Mouse (Mus musculus): ENCODE results near the gene Sgo1. TPM values are rescaled to one million over a fixed set of nuclear protein-coding genes. Genes with fewer than 3 reads are reported as not detected.

Sgo1 gene
- polyA plus RNA-seq, 1 experiment, result 0.03 TPM

GRCm38 (mm10) chr17:53650251-53650661, 38.9 kb downstream of the Sgo1 start:
- Histone ChIP-seq H3K4me3 (ENCODE audit: insufficient read depth, low read depth, low read length) (no peak overlapping the region), H3K4me1 (ENCODE audit: control insufficient read depth, insufficient read depth, low read length) (no peaks in the 10 kb centered on the region), H3K27me3 (replicated peaks; ENCODE audit: control insufficient read depth, insufficient read depth, low read length) (no peaks in the 10 kb centered on the region), H3K27ac (ENCODE audit: insufficient read depth, low read depth, low read length) (no peak overlapping the region), H3K36me3 (ENCODE audit: control insufficient read depth, insufficient read depth, low read length) (peaks cover 2% of the 10 kb centered on the region)
- TF ChIP-seq CTCF (conservative IDR thresholded peaks at IDR 0.05; ENCODE audit: insufficient read depth, insufficient read length, low read depth, low read length) (no peak), POLR2A (IDR thresholded peaks at IDR 0.05; ENCODE audit: low read depth, low read length) (no peak)
- 67% methylated on average over 2 of the region's 2 CpGs for WGBS
- peak; percentile 58 for DNase-seq

- Histone ChIP-seq H3K27me3 (replicated peaks; ENCODE audit: control insufficient read depth, insufficient read depth, low read length) (no peaks in the 10 kb centered on the region), H3K27ac (ENCODE audit: insufficient read depth, low read depth, low read length) (no peak overlapping the region), H3K36me3 (ENCODE audit: control insufficient read depth, insufficient read depth, low read length) (peaks cover 15% of the 10 kb centered on the region), H3K4me3 (ENCODE audit: insufficient read depth, low read depth, low read length) (no peak overlapping the region), H3K4me1 (ENCODE audit: control insufficient read depth, insufficient read depth, low read length) (no peaks in the 10 kb centered on the region)
- no peak for TF ChIP-seq CTCF (conservative IDR thresholded peaks at IDR 0.05; ENCODE audit: insufficient read depth, insufficient read length, low read depth, low read length)
- TF ChIP-seq POLR2A (IDR thresholded peaks at IDR 0.05; ENCODE audit: low read depth, low read length), result no peak
- WGBS, result 75% methylated on average over 4 of the region's 4 CpGs
- DNase-seq, result peak; percentile 17
Measured at GRCm38 (mm10) chr17:53643360-53643759, 45.8 kb downstream of the Sgo1 start.

GRCm38 (mm10) chr17:53631344-53631743, 57.8 kb downstream of the Sgo1 start:
- Histone ChIP-seq H3K4me3 (ENCODE audit: insufficient read depth, low read depth, low read length) (no peak overlapping the region), H3K27ac (ENCODE audit: insufficient read depth, low read depth, low read length) (no peak overlapping the region), H3K4me1 (ENCODE audit: control insufficient read depth, insufficient read depth, low read length) (no peaks in the 10 kb centered on the region; the same call in 1 of the 2 replicates), H3K36me3 (ENCODE audit: control insufficient read depth, insufficient read depth, low read length) (peaks cover 3% of the 10 kb centered on the region), H3K27me3 (replicated peaks; ENCODE audit: control insufficient read depth, insufficient read depth, low read length) (no peaks in the 10 kb centered on the region)
- TF ChIP-seq CTCF (conservative IDR thresholded peaks at IDR 0.05; ENCODE audit: insufficient read depth, insufficient read length, low read depth, low read length) (no peak), POLR2A (IDR thresholded peaks at IDR 0.05; ENCODE audit: low read depth, low read length) (no peak)
- no peak for DNase-seq

GRCm38 (mm10) chr17:53628131-53628530, 61.0 kb downstream of the Sgo1 start:
- TF ChIP-seq CTCF (conservative IDR thresholded peaks at IDR 0.05; ENCODE audit: insufficient read depth, insufficient read length, low read depth, low read length) (no peak), POLR2A (IDR thresholded peaks at IDR 0.05; ENCODE audit: low read depth, low read length) (no peak)
- peak; percentile 35 for DNase-seq
- no peak overlapping the region for H3K27ac ChIP-seq (ENCODE audit: insufficient read depth, low read depth, low read length)
- H3K4me3 ChIP-seq (ENCODE audit: insufficient read depth, low read depth, low read length), result no peak overlapping the region
- no peaks in the 10 kb centered on the region; the same call in 1 of the 2 replicates for H3K4me1 ChIP-seq (ENCODE audit: control insufficient read depth, insufficient read depth, low read length)
- H3K27me3 ChIP-seq (replicated peaks; ENCODE audit: control insufficient read depth, insufficient read depth, low read length), result no peaks in the 10 kb centered on the region
- H3K36me3 ChIP-seq (ENCODE audit: control insufficient read depth, insufficient read depth, low read length), result no peaks in the 10 kb centered on the region; the same call in none of the 2 replicates
- WGBS, result 32% methylated on average over 5 of the region's 5 CpGs

GRCm38 (mm10) chr17:53627497-53627896, 61.6 kb downstream of the Sgo1 start:
- WGBS, result 48% methylated on average over 4 of the region's 4 CpGs
- DNase-seq, result peak; percentile 72
- H3K27ac ChIP-seq (ENCODE audit: insufficient read depth, low read depth, low read length), result no peak overlapping the region
- TF ChIP-seq CTCF (conservative IDR thresholded peaks at IDR 0.05; ENCODE audit: insufficient read depth, insufficient read length, low read depth, low read length) (no peak), POLR2A (IDR thresholded peaks at IDR 0.05; ENCODE audit: low read depth, low read length) (no peak)
- H3K4me1 ChIP-seq (ENCODE audit: control insufficient read depth, insufficient read depth, low read length), result no peaks in the 10 kb centered on the region; the same call in 1 of the 2 replicates
- H3K4me3 ChIP-seq (ENCODE audit: insufficient read depth, low read depth, low read length), result no peak overlapping the region
- H3K27me3 ChIP-seq (replicated peaks; ENCODE audit: control insufficient read depth, insufficient read depth, low read length), result no peaks in the 10 kb centered on the region
- no peaks in the 10 kb centered on the region; the same call in none of the 2 replicates for H3K36me3 ChIP-seq (ENCODE audit: control insufficient read depth, insufficient read depth, low read length)

GRCm38 (mm10) chr17:53626160-53626559, 63.0 kb downstream of the Sgo1 start:
- no peak overlapping the region for H3K27ac ChIP-seq (ENCODE audit: insufficient read depth, low read depth, low read length)
- no peaks in the 10 kb centered on the region; the same call in 1 of the 2 replicates for H3K36me3 ChIP-seq (ENCODE audit: control insufficient read depth, insufficient read depth, low read length)
- no peaks in the 10 kb centered on the region for H3K27me3 ChIP-seq (replicated peaks; ENCODE audit: control insufficient read depth, insufficient read depth, low read length)
- no peak for TF ChIP-seq POLR2A (IDR thresholded peaks at IDR 0.05; ENCODE audit: low read depth, low read length)
- no peak for TF ChIP-seq CTCF (conservative IDR thresholded peaks at IDR 0.05; ENCODE audit: insufficient read depth, insufficient read length, low read depth, low read length)
- H3K4me3 ChIP-seq (ENCODE audit: insufficient read depth, low read depth, low read length), result no peak overlapping the region
- DNase-seq, result no peak
- WGBS, result 95% methylated on average over 3 of the region's 3 CpGs
- H3K4me1 ChIP-seq (ENCODE audit: control insufficient read depth, insufficient read depth, low read length), result no peaks in the 10 kb centered on the region; the same call in 1 of the 2 replicates

Other genes starting within 250 kb of the Sgo1 start
- 0.03 TPM in 2 replicates for gene Efhb, start 226.0 kb downstream of the Sgo1 start, polyA plus RNA-seq (2012; rRNA removed)
- gene Rab5a, start 210.1 kb downstream of the Sgo1 start, polyA plus RNA-seq (2012; rRNA removed), result 10.2 and 14.2 TPM in 2 replicates
- not detected in 2 replicates for gene Pp2d1, start 149.9 kb downstream of the Sgo1 start, polyA plus RNA-seq (2012; rRNA removed)
- 9.9 and 15.5 TPM in 2 replicates for gene Kat2b, start 122.5 kb downstream of the Sgo1 start, polyA plus RNA-seq (2012; rRNA removed)
- 77.9 and 94.0 TPM in 2 replicates for gene Sult1c2, start 157.0 kb upstream of the Sgo1 start, polyA plus RNA-seq (2012; rRNA removed)

All from kidney, adult 2 months (tissue).